Mouse (Mus musculus): Measurements from ENCODE around the gene Gm20683. TPM values are rescaled to one million over a fixed set of nuclear protein-coding genes. Genes with fewer than 3 reads are reported as not detected.

Gene Gm20683
- polyA plus RNA-seq, 1 experiment from 2014 or later, result 1.6 TPM

GRCm38 (mm10) chr17:25837533-25837932 lies 4.0 kb downstream of the Gm20683 start:
- Histone ChIP-seq H3K36me3 (peaks cover 60% of the 10 kb centered on the region), H3K4me1 (replicated peaks) (peaks cover 49% of the 10 kb centered on the region), H3K9ac (peak overlapping the region; percentile 72; the same call in 1 of the 2 replicates), H3K27ac (ENCODE audit: poor library complexity, severe bottlenecking) (peak overlapping the region; percentile 71), H3K9me3 (replicated peaks) (no peaks in the 10 kb centered on the region), H3K4me2 (peak overlapping the region; percentile 94), H3K4me3 (peak overlapping the region; percentile 46; the same call in 1 of the 2 replicates), H3K27me3 (replicated peaks) (no peaks in the 10 kb centered on the region)
- 32% methylated on average over 3 of the region's 3 CpGs for whole genome bisulfite sequencing
- ATAC-seq (ENCODE audit: insufficient number of reproducible peaks, low FRiP score), result no peak

DNA sequence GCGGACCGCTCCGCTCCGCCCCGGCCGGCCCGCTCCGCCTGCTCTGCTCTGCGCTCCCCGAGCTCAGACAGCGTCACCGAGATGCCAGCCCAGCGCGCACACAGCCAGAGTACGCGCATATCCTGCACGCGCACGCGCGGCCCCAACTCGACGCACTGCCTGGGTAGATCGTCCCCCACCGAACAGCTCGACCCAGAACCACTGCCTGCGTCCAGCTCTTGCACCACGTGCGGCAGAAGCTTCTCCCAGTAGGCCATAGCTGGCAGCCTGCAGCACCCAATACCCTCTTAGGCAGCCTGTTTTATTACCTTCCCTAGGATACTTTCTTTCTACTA lies 4.5 kb downstream of the Gm20683 start, which contains the start of gene Rhbdl1:
Gene Rhbdl1, minus strand, starts transcription at position 220 of the 335 bp plus-strand sequence.
- peaks cover 55% of the 10 kb centered on the region for H3K36me3 ChIP-seq

GRCm38 (mm10) chr17:25836397-25837075 lies 5.0 kb downstream of the Gm20683 start:
- Histone ChIP-seq H3K27ac (ENCODE audit: poor library complexity, severe bottlenecking) (peak overlapping the region; percentile 71), H3K4me2 (peak overlapping the region; percentile 94), H3K9me3 (replicated peaks) (no peaks in the 10 kb centered on the region), H3K36me3 (peaks cover 53% of the 10 kb centered on the region), H3K4me1 (replicated peaks) (peaks cover 54% of the 10 kb centered on the region), H3K4me3 (peak overlapping the region; percentile 46), H3K9ac (peak overlapping the region; percentile 72), H3K27me3 (replicated peaks) (no peaks in the 10 kb centered on the region)
- ATAC-seq (ENCODE audit: insufficient number of reproducible peaks, low FRiP score), result no peak
- 23% methylated on average over 23 of the region's 23 CpGs for WGBS

More for the DNA sequence above, 4.5 kb downstream of the Gm20683 start, which contains the start of gene Rhbdl1:
- Histone ChIP-seq H3K27ac (ENCODE audit: poor library complexity, severe bottlenecking) (peak within 1 kb of the TSS; percentile 71), H3K4me1 (replicated peaks) (peaks cover 49% of the 10 kb centered on the region), H3K9ac (peak within 1 kb of the TSS; percentile 72), H3K9me3 (replicated peaks) (no peaks in the 10 kb centered on the region), H3K4me2 (peak within 1 kb of the TSS; percentile 94), H3K27me3 (replicated peaks) (no peaks in the 10 kb centered on the region), H3K4me3 (peak within 1 kb of the TSS; percentile 46)
- peak; percentile 10; the same call in 1 of the 2 replicates for ATAC-seq (ENCODE audit: insufficient number of reproducible peaks, low FRiP score)
- WGBS, result 3% methylated on average over 29 of the region's 29 CpGs

GRCm38 (mm10) chr17:25835816-25836215 lies 5.7 kb downstream of the Gm20683 start:
- WGBS, result 95% methylated on average over 16 of the region's 16 CpGs
- Histone ChIP-seq H3K4me3 (0 out of 2 replicates have a peak overlapping the region, but pooled peaks have one; percentile 46), H3K27ac (ENCODE audit: poor library complexity, severe bottlenecking) (no peak overlapping the region), H3K9me3 (replicated peaks) (no peaks in the 10 kb centered on the region), H3K9ac (peak overlapping the region; percentile 72), H3K4me1 (replicated peaks) (peaks cover 62% of the 10 kb centered on the region), H3K36me3 (peaks cover 53% of the 10 kb centered on the region), H3K4me2 (peak overlapping the region; percentile 94), H3K27me3 (replicated peaks) (no peaks in the 10 kb centered on the region)
- ATAC-seq (ENCODE audit: insufficient number of reproducible peaks, low FRiP score), result no peak

DNA sequence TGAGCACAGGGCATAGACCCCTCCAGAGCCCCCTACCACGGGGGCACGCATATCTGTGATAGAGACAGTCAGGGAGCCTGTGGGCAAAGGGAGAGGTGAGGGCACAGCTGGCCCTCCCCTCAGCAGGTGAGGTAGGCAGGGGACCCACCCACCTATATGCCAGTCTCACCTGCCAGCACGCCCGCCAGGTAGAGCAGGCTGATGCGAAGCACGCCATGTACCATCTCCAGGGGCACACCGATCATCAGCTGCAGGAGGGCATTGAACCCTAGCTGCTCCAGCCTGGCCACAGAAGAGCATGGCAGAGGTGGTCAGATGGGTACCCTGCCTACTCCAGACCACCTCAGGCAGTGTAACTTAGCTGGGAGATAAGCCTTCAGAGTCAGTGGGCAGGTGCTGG lies 6.3 kb downstream of the Gm20683 start:
- peak overlapping the region; percentile 94 for H3K4me2 ChIP-seq
- peak overlapping the region; percentile 71; the same call in 1 of the 2 replicates for H3K4me3 ChIP-seq
- ATAC-seq (ENCODE audit: insufficient number of reproducible peaks, low FRiP score), result no peak
- H3K27ac ChIP-seq (ENCODE audit: poor library complexity, severe bottlenecking), result no peak overlapping the region
- peaks cover 53% of the 10 kb centered on the region for H3K36me3 ChIP-seq
- H3K27me3 ChIP-seq (replicated peaks), result no peaks in the 10 kb centered on the region
- WGBS, result 92% methylated on average over 7 of the region's 7 CpGs
- H3K9ac ChIP-seq, result peak overlapping the region; percentile 81; the same call in 1 of the 2 replicates
- no peaks in the 10 kb centered on the region for H3K9me3 ChIP-seq (replicated peaks)
- peaks cover 67% of the 10 kb centered on the region for H3K4me1 ChIP-seq (replicated peaks)

DNA sequence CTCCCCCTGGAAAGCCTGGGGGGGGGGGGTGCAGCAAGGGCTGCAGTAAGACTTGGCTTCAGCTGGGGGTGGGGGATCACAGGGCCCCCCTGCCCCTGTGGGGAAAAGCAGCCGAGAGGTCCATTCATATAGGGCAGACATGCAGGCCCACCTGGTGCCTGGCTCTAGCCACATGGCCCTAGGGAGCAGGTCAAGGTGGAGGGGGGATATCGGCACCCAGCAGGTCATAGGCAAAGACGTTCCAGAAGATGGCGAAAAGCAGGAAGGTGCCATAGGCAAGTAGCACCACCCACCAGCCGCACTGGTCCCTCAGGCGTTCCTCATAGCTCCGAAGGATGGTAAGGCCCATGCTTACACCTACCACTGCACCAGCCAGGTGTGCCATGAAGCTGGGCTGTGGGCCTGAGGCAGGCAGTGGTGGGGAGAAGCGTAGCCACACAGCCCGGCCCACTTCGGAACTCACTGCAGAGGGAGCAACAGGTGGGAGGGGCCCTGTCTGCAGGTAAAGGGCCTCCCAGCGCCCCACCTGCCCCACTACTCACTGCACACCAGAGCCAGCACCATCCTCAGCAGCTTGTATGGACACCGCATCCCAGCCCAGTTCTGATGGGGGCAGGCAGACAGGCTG lies 6.9 kb downstream of the Gm20683 start:
- H3K27me3 ChIP-seq (replicated peaks), result no peaks in the 10 kb centered on the region
- WGBS, result 90% methylated on average over 12 of the region's 12 CpGs
- peak overlapping the region; percentile 81 for H3K9ac ChIP-seq
- peaks cover 53% of the 10 kb centered on the region for H3K36me3 ChIP-seq
- H3K4me3 ChIP-seq, result peak overlapping the region; percentile 71
- ATAC-seq (ENCODE audit: insufficient number of reproducible peaks, low FRiP score), result no peak
- peak overlapping the region; percentile 98 for H3K27ac ChIP-seq (ENCODE audit: poor library complexity, severe bottlenecking)
- H3K4me1 ChIP-seq (replicated peaks), result peaks cover 73% of the 10 kb centered on the region
- H3K9me3 ChIP-seq (replicated peaks), result no peaks in the 10 kb centered on the region
- H3K4me2 ChIP-seq, result peak overlapping the region; percentile 94

GRCm38 (mm10) chr17:25833961-25834594 lies 7.5 kb downstream of the Gm20683 start:
- 31% methylated on average over 6 of the region's 6 CpGs for WGBS
- H3K9ac ChIP-seq, result peak overlapping the region; percentile 81
- peaks cover 76% of the 10 kb centered on the region for H3K4me1 ChIP-seq (replicated peaks)
- H3K4me2 ChIP-seq, result peak overlapping the region; percentile 94
- peak overlapping the region; percentile 98 for H3K27ac ChIP-seq (ENCODE audit: poor library complexity, severe bottlenecking)
- no peaks in the 10 kb centered on the region for H3K9me3 ChIP-seq (replicated peaks)
- no peaks in the 10 kb centered on the region for H3K27me3 ChIP-seq (replicated peaks)
- H3K36me3 ChIP-seq, result peaks cover 49% of the 10 kb centered on the region
- no peak for ATAC-seq (ENCODE audit: insufficient number of reproducible peaks, low FRiP score)
- H3K4me3 ChIP-seq, result peak overlapping the region; percentile 71

DNA sequence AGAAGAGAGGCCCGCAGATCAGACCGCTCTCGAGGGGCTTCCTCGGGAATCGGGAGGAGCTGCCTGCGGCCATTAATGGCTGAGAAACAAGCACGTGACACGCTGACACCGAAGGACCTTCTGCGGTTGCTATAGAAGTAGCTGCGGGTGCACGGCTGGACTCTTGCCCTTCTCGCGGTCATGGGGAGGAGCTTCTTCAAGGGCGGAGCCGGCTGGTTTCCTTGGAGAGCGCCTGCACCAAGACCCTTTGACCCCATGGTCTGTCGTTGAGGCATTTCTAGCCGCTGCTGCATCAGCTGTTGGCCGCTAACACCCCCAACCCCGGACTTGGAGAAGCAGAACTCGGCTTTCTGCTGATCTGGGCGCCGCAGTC lies 8.3 kb downstream of the Gm20683 start, which contains the start of gene Stub1:
Gene Stub1, minus strand, starts transcription at position 114 of the 373 bp plus-strand sequence.
- H3K9me3 ChIP-seq (replicated peaks), result no peaks in the 10 kb centered on the region
- peak within 1 kb of the TSS; percentile 71 for H3K4me3 ChIP-seq
- under 1% methylated on average over 24 of the region's 24 CpGs for WGBS
- peak within 1 kb of the TSS; percentile 94 for H3K4me2 ChIP-seq
- H3K27me3 ChIP-seq (replicated peaks), result no peaks in the 10 kb centered on the region
- ATAC-seq (ENCODE audit: insufficient number of reproducible peaks, low FRiP score), result peak; percentile 83
- H3K9ac ChIP-seq, result peak within 1 kb of the TSS; percentile 92
- peaks cover 43% of the 10 kb centered on the region for H3K36me3 ChIP-seq
- H3K4me1 ChIP-seq (replicated peaks), result peaks cover 78% of the 10 kb centered on the region
- H3K27ac ChIP-seq (ENCODE audit: poor library complexity, severe bottlenecking), result peak within 1 kb of the TSS; percentile 98

GRCm38 (mm10) chr17:25832436-25833290 lies 8.9 kb downstream of the Gm20683 start:
- no peaks in the 10 kb centered on the region for H3K9me3 ChIP-seq (replicated peaks)
- peak overlapping the region; percentile 98 for H3K27ac ChIP-seq (ENCODE audit: poor library complexity, severe bottlenecking)
- under 1% methylated on average over 76 of the region's 77 CpGs for WGBS
- peaks cover 42% of the 10 kb centered on the region for H3K36me3 ChIP-seq
- H3K27me3 ChIP-seq (replicated peaks), result no peaks in the 10 kb centered on the region
- H3K9ac ChIP-seq, result peak overlapping the region; percentile 92
- peak; percentile 92 for ATAC-seq (ENCODE audit: insufficient number of reproducible peaks, low FRiP score)
- H3K4me3 ChIP-seq, result peak overlapping the region; percentile 71
- peak overlapping the region; percentile 94 for H3K4me2 ChIP-seq
- peaks cover 75% of the 10 kb centered on the region for H3K4me1 ChIP-seq (replicated peaks)

GRCm38 (mm10) chr17:25831451-25832281 lies 9.9 kb downstream of the Gm20683 start:
- no peak for ATAC-seq (ENCODE audit: insufficient number of reproducible peaks, low FRiP score)
- H3K4me2 ChIP-seq, result peak overlapping the region; percentile 94
- peaks cover 51% of the 10 kb centered on the region for H3K36me3 ChIP-seq
- H3K9me3 ChIP-seq (replicated peaks), result no peaks in the 10 kb centered on the region
- peak overlapping the region; percentile 92 for H3K9ac ChIP-seq
- peaks cover 75% of the 10 kb centered on the region for H3K4me1 ChIP-seq (replicated peaks)
- peak overlapping the region; percentile 98 for H3K27ac ChIP-seq (ENCODE audit: poor library complexity, severe bottlenecking)
- peak overlapping the region; percentile 71 for H3K4me3 ChIP-seq
- H3K27me3 ChIP-seq (replicated peaks), result no peaks in the 10 kb centered on the region
- WGBS, result 48% methylated on average over 21 of the region's 21 CpGs
